Mouse (Mus musculus): ENCODE measurements around the gene Cavin4. TPM values are rescaled to one million over a fixed set of nuclear protein-coding genes. Genes with fewer than 3 reads are reported as not detected.

Gene Cavin4
- not detected in 4 replicates for total RNA-seq (2023; ENCODE audit: inconsistent age)

GRCm38 (mm10) chr4:48663271-48663670, at the start of gene Cavin4:
Gene Cavin4 (plus strand): TSS chr4:48663514.

Other genes starting within 250 kb of the Cavin4 start
- 84.8 to 97.0 TPM (median 91.2 TPM) in 4 replicates for gene Tex10, start 190.1 kb upstream of the Cavin4 start, total RNA-seq (2023; ENCODE audit: inconsistent age)
- not detected in 4 replicates for gene Msantd3, start 123.6 kb upstream of the Cavin4 start, total RNA-seq (2023; ENCODE audit: inconsistent age)
- gene Tmeff1, start 78.3 kb upstream of the Cavin4 start, total RNA-seq (2023; ENCODE audit: inconsistent age): 0.45 to 2.1 TPM (median 0.74 TPM) in 4 replicates

Measured in B cell, adult (primary cell).